Comparison of ENCODE assay signal across 13 mouse cellular contexts in the genomic region with DNA sequence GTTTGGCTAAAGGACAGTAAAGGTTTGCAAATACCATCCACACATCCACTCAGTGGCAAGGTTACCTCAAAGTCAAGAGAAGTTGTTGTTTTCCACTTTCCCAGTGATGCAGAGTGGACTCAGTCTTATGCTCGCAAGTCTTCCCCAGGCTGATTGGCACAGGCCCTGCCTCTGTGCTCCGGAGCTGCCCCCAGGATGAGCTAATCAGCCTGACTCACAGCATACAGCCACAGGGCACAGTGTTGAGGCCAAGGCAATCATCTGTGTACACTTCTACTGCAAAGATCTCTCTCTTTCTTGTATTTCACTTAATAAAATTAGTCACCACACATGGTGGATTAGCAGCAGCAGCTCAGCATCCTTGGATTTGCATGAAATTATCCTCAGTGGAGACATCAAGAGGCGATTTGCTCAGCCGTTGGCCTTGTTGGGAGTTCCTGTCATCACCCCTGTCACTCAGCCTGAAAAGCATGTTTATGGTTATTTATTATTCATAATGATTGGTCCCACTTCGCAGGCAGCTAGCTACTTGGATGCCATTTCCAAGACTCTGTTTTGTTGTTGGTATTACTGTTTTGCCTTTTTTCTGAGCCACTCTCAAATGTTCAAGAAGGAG.
DNase-seq lines count a peak whose midpoint lies in the region; ATAC-seq lines count a peak whose summit lies in the region.
"Had no signal": no experiment of that assay in that cellular context is flagged by ENCODE, and none has a peak within 500 bp of the region (broad histone marks: within the 10 kb centered on the region; RNA-seq: fewer than 3 reads in every experiment).

No protein-coding gene starts in this region.

- ATAC-seq in forebrain, embryonic 13.5 days, result peak; percentile 79
- peak; percentile 98 for ATAC-seq in midbrain, embryonic 13.5 days
- ATAC-seq in inflammation-experienced regulatory T-cells, adult 6 months, result no peak

- H3K9me3 ChIP-seq in forebrain, embryonic 13.5 days (replicated peaks), result no peaks in the 10 kb centered on the region
- H3K9me3 ChIP-seq in midbrain, embryonic 13.5 days, result no peaks in the 10 kb centered on the region
- H3K9me3 ChIP-seq: liver, embryonic 15.5 days had no signal

- 0 out of 2 replicates have a peak, but pooled peaks cover 4% of the 10 kb centered on the region for H3K4me1 ChIP-seq in forebrain, embryonic 13.5 days
- peaks cover 14% of the 10 kb centered on the region for H3K4me1 ChIP-seq in midbrain, embryonic 13.5 days (replicated peaks)
- H3K4me1 ChIP-seq: liver, embryonic 15.5 days had no signal

- no peak overlapping the region for H3K9ac ChIP-seq in forebrain, embryonic 13.5 days
- H3K9ac ChIP-seq in midbrain, embryonic 13.5 days (replicated peaks), result no peak overlapping the region
- H3K9ac ChIP-seq: liver, embryonic 15.5 days had no signal

- H3K4me2 ChIP-seq in forebrain, embryonic 13.5 days, result no peak overlapping the region
- no peak overlapping the region for H3K4me2 ChIP-seq in midbrain, embryonic 13.5 days (replicated peaks)
- H3K4me2 ChIP-seq: liver, embryonic 15.5 days had no signal

- peak; percentile 36 to 45 for DNase-seq in cerebellum, postnatal 10 days
- no peak for DNase-seq in cerebellum, adult 9-10 months
- peak; percentile 16 for DNase-seq in NIH3T3 (ENCODE audit: low read depth)
- no peak for DNase-seq in thymus, postnatal 0 days (ENCODE audit: low spot score)
- no peak for DNase-seq in urinary bladder, postnatal 4 days (ENCODE audit: low spot score in 2 of 2)
- DNase-seq: gastrocnemius, postnatal 36 days; kidney, postnatal 4 days; thymus, adult 18-20 months had no signal

- H3K27ac ChIP-seq in forebrain, embryonic 13.5 days, result 0 out of 2 replicates have a peak overlapping the region, but pooled peaks have one; percentile 5
- 0 out of 2 replicates have a peak overlapping the region, but pooled peaks have one; percentile 2 for H3K27ac ChIP-seq in midbrain, embryonic 13.5 days
- H3K27ac ChIP-seq: liver, embryonic 15.5 days; macrophage had no signal

- H3K4me3 ChIP-seq in forebrain, embryonic 13.5 days, result no peak overlapping the region
- H3K4me3 ChIP-seq in midbrain, embryonic 13.5 days (replicated peaks), result no peak overlapping the region
- H3K4me3 ChIP-seq: liver, embryonic 15.5 days had no signal

- no peaks in the 10 kb centered on the region for H3K36me3 ChIP-seq in forebrain, embryonic 13.5 days (ENCODE audit: poor library complexity, severe bottlenecking)
- no peaks in the 10 kb centered on the region for H3K36me3 ChIP-seq in midbrain, embryonic 13.5 days
- H3K36me3 ChIP-seq: liver, embryonic 15.5 days had no signal

- 52% methylated on average over 5 of the region's 5 CpGs for WGBS in forebrain, embryonic 13.5 days
- WGBS in midbrain, embryonic 13.5 days, result 21% methylated on average over 5 of the region's 5 CpGs

- no peaks in the 10 kb centered on the region for H3K27me3 ChIP-seq in forebrain, embryonic 13.5 days
- no peaks in the 10 kb centered on the region for H3K27me3 ChIP-seq in midbrain, embryonic 13.5 days
- H3K27me3 ChIP-seq: liver, embryonic 15.5 days had no signal

Comparison
In these comparisons a context has a peak if more than half of its experiments do, and no peak if none do; other contexts are left out.
1. DNase-seq: peak in cerebellum, postnatal 10 days (2 of 2) and NIH3T3 (single experiment); none in cerebellum, adult 9-10 months (single experiment), thymus, postnatal 0 days (single experiment) and urinary bladder, postnatal 4 days (0 of 2).